In genomic region chr16:72939862-72940261, GRCm38 (mm10) we compare ENCODE assay signal across 18 mouse cellular contexts.
"Had no signal": no experiment of that assay in that cellular context is flagged by ENCODE, and none has a peak within 500 bp of the region (broad histone marks: within the 10 kb centered on the region; RNA-seq: fewer than 3 reads in every experiment).

No protein-coding gene starts in this region.

- H3K27me3 ChIP-seq: liver, embryonic 13.5 days; liver, embryonic 15.5 days; lung, embryonic 15.5 days; megakaryocyte, embryonic 14.5 days; midbrain, embryonic 13.5 days; stomach, embryonic 15.5 days had no signal

- H3K9ac ChIP-seq: liver, embryonic 13.5 days; liver, embryonic 15.5 days; liver, postnatal 0 days; lung, embryonic 15.5 days; midbrain, embryonic 13.5 days; stomach, embryonic 15.5 days had no signal

- H3K4me3 ChIP-seq: liver, embryonic 13.5 days; liver, embryonic 15.5 days; lung, embryonic 15.5 days; megakaryocyte, embryonic 14.5 days; midbrain, embryonic 13.5 days; stomach, embryonic 15.5 days had no signal

- H3K9me3 ChIP-seq: liver, embryonic 13.5 days; liver, embryonic 15.5 days; lung, embryonic 15.5 days; midbrain, embryonic 13.5 days; stomach, embryonic 15.5 days had no signal

- DNase-seq: liver, embryonic 13.5 days; liver, postnatal 0 days; lung, adult 2 months; lung, postnatal 14 days; lung, postnatal 36 days; right cerebral cortex, postnatal 14 days; thymus, adult 2 months; thymus, postnatal 25 days; thymus, postnatal 4 days had no signal

- H3K36me3 ChIP-seq: liver, embryonic 13.5 days; liver, embryonic 15.5 days; lung, embryonic 15.5 days; midbrain, embryonic 13.5 days; stomach, embryonic 15.5 days had no signal

- H3K27ac ChIP-seq: liver, embryonic 13.5 days; liver, embryonic 15.5 days; lung, embryonic 15.5 days; macrophage; midbrain, embryonic 13.5 days; stomach, embryonic 15.5 days; stomach, postnatal 0 days had no signal

- H3K4me1 ChIP-seq: liver, embryonic 13.5 days; liver, embryonic 15.5 days; lung, embryonic 15.5 days; megakaryocyte, embryonic 14.5 days had no signal

- H3K4me2 ChIP-seq: liver, embryonic 11.5 days; liver, embryonic 13.5 days; liver, embryonic 15.5 days; lung, embryonic 15.5 days; midbrain, embryonic 13.5 days; stomach, embryonic 15.5 days had no signal

- ATAC-seq: liver, postnatal 0 days; lung, postnatal 0 days; midbrain, embryonic 13.5 days had no signal
